Mouse (Mus musculus): ENCODE measurements around the gene Prrx2. TPM values are rescaled to one million over a fixed set of nuclear protein-coding genes. Genes with fewer than 3 reads are reported as not detected.
A peak's percentile ranks its signal among the peaks of the same experiment; 100 is the strongest.

Gene Prrx2
- polyA plus RNA-seq, 1 experiment from 2014 or later, result 2.3 TPM

DNA sequence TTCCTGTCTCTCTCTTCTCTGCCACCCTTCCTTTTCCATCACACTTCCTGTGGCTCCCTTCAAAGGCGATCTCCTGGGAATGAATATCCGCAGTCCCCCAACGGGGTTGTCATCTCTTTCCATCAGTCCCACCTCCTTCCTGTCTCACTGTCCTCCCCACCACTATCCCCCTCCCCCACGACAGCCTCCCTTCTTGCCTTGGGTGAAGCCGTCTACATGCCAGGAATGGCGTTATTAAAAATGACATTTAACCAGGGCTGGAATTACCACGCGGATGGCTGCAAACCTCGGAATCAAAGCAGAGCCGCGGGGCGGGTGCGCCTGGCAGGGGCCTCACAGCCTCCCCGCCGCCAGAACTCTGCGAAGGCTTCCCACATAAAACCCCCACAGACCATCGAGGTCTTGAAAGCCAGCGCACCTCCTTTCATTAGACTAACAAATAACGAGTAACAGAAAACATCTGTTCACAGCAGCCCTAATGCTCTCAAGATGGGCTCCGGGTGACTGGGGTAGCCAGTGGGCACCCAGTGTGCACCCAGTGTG, 18.1 kb downstream of the Prrx2 start:
- no peak for ATAC-seq

DNA sequence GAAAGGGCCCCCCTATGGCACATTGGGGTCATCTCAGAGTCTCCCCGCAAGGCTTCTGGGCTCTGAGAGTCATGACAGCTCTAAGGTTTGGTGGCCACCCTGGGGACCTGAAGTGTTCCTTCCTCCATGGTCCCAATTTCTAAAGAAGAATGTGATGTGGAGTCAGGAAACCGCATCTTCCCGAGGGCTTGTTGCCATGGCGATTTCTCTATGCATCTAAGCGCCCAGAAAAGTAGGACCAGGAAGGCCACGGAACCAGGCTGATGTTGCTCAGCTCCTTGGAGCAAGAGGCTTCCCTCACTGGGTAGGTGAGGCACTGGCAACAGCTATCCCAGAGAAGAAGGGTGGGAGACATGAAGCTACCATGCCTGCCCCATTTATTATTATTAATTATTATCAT, 22.3 kb downstream of the Prrx2 start:
- no peak for ATAC-seq
- Histone ChIP-seq H3K9me3 (ENCODE audit: control insufficient read depth, low read length) (no peaks in the 10 kb centered on the region), H3K27ac (ENCODE audit: low read depth, low read length) (no peak overlapping the region), H3K4me1 (ENCODE audit: control insufficient read depth, insufficient read depth, low read depth, low read length) (peaks cover 7% of the 10 kb centered on the region), H3K4me3 (ENCODE audit: low read length) (no peak overlapping the region), H3K36me3 (ENCODE audit: control insufficient read depth, insufficient read depth, low read length) (no peaks in the 10 kb centered on the region), H3K4me2 (ENCODE audit: low read length) (no peak overlapping the region), H3K9ac (ENCODE audit: low read depth, low read length) (no peak overlapping the region), H3K27me3 (replicated peaks; ENCODE audit: control insufficient read depth, insufficient read depth, low read length) (no peaks in the 10 kb centered on the region)
- 52% methylated on average over 6 of the region's 6 CpGs for WGBS

More for the DNA sequence above, 18.1 kb downstream of the Prrx2 start:
- H3K9ac ChIP-seq (ENCODE audit: low read depth, low read length), result 0 out of 2 replicates have a peak overlapping the region, but pooled peaks have one; percentile 15
- 32% methylated on average over 20 of the region's 20 CpGs for WGBS
- peaks cover 7% of the 10 kb centered on the region for H3K4me1 ChIP-seq (ENCODE audit: control insufficient read depth, insufficient read depth, low read depth, low read length)
- no peak overlapping the region for H3K4me2 ChIP-seq (ENCODE audit: low read length)
- H3K27me3 ChIP-seq (replicated peaks; ENCODE audit: control insufficient read depth, insufficient read depth, low read length), result no peaks in the 10 kb centered on the region
- H3K9me3 ChIP-seq (ENCODE audit: control insufficient read depth, low read length), result no peaks in the 10 kb centered on the region
- H3K36me3 ChIP-seq (ENCODE audit: control insufficient read depth, insufficient read depth, low read length), result no peaks in the 10 kb centered on the region
- no peak overlapping the region for H3K4me3 ChIP-seq (ENCODE audit: low read length)
- H3K27ac ChIP-seq (ENCODE audit: low read depth, low read length), result no peak overlapping the region

DNA sequence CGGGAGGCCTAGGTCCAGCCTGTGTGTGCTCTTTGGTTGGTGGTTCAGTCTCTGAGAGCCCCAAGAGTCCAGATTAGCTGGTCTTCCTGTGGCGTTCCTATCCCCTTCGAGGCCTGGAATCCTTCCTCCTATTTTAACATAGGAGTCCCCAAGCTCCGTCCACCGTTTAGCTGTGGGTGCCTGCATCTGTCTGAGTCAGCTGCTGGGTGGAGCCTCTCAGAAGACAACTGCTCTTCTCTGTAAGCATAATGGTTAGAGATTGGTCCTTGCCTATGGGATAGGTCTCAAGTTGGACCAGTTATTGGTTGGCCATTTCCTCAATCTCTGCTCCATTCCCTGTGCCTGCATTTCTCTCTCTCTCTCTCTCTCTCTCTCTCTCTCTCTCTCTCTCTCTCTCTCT, 25.0 kb downstream of the Prrx2 start:
- 80% methylated on average over 5 of the region's 5 CpGs for WGBS
- Histone ChIP-seq H3K9ac (ENCODE audit: low read depth, low read length) (no peak overlapping the region), H3K27me3 (replicated peaks; ENCODE audit: control insufficient read depth, insufficient read depth, low read length) (peaks cover 8% of the 10 kb centered on the region; the same call in 1 of the 2 replicates), H3K9me3 (ENCODE audit: control insufficient read depth, low read length) (no peaks in the 10 kb centered on the region), H3K27ac (ENCODE audit: low read depth, low read length) (no peak overlapping the region), H3K4me3 (ENCODE audit: low read length) (no peak overlapping the region), H3K4me2 (ENCODE audit: low read length) (no peak overlapping the region), H3K4me1 (ENCODE audit: control insufficient read depth, insufficient read depth, low read depth, low read length) (no peaks in the 10 kb centered on the region), H3K36me3 (ENCODE audit: control insufficient read depth, insufficient read depth, low read length) (no peaks in the 10 kb centered on the region)
- no peak for ATAC-seq

DNA sequence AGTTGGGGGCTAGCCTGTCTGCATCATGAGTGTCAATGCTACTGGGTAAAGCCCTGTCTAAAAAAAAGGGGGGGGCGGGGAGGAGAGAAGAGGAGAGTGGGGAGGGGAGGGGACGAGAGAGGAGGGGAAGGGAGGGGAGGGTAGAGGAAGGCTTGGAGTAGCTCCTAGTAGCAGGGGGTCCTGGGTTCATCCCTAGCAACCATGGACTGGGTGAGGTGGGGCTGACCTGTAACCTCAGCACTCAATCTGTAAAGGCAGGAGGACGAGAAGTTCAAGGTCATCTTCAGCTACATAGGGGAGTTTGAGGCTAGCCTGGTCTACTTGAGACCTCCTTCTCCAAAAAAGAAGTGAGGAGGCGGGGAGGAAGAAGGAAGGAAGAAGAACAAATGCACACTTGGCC, 27.3 kb downstream of the Prrx2 start:
- Histone ChIP-seq H3K27ac (ENCODE audit: low read depth, low read length) (no peak overlapping the region), H3K36me3 (ENCODE audit: control insufficient read depth, insufficient read depth, low read length) (no peaks in the 10 kb centered on the region), H3K9ac (ENCODE audit: low read depth, low read length) (no peak overlapping the region), H3K9me3 (ENCODE audit: control insufficient read depth, low read length) (no peaks in the 10 kb centered on the region), H3K27me3 (replicated peaks; ENCODE audit: control insufficient read depth, insufficient read depth, low read length) (peaks cover 8% of the 10 kb centered on the region; the same call in 1 of the 2 replicates), H3K4me3 (ENCODE audit: low read length) (no peak overlapping the region), H3K4me2 (ENCODE audit: low read length) (no peak overlapping the region), H3K4me1 (ENCODE audit: control insufficient read depth, insufficient read depth, low read depth, low read length) (peaks cover 2% of the 10 kb centered on the region)
- 58% methylated on average over 4 of the region's 4 CpGs for WGBS
- ATAC-seq, result no peak

DNA sequence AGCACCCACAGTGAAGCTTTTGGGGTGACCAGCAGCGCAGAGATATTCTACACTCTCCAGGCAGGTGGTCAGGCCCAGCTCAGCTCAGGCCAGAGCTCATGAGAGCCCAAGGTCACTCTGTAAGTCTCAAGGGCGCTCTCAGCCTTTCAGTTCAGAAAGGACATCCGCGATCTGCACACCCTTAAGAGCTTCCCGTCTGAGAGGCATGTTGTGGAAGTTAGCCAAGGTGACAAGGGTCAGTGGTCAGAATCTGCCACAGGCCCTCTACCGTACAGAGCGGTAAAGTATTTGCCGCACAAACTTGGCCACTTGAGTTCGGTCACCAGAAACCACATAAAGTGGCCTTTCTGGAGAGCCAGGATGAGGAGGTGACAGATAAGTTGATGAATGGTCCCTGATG, 28.8 kb downstream of the Prrx2 start:
- Histone ChIP-seq H3K27ac (ENCODE audit: low read depth, low read length) (no peak overlapping the region), H3K9me3 (ENCODE audit: control insufficient read depth, low read length) (no peaks in the 10 kb centered on the region), H3K4me2 (ENCODE audit: low read length) (no peak overlapping the region), H3K27me3 (replicated peaks; ENCODE audit: control insufficient read depth, insufficient read depth, low read length) (peaks cover 8% of the 10 kb centered on the region; the same call in 1 of the 2 replicates), H3K36me3 (ENCODE audit: control insufficient read depth, insufficient read depth, low read length) (no peaks in the 10 kb centered on the region), H3K4me1 (ENCODE audit: control insufficient read depth, insufficient read depth, low read depth, low read length) (peaks cover 2% of the 10 kb centered on the region), H3K4me3 (ENCODE audit: low read length) (no peak overlapping the region), H3K9ac (ENCODE audit: low read depth, low read length) (no peak overlapping the region)
- WGBS, result 81% methylated on average over 9 of the region's 9 CpGs
- no peak for ATAC-seq

DNA sequence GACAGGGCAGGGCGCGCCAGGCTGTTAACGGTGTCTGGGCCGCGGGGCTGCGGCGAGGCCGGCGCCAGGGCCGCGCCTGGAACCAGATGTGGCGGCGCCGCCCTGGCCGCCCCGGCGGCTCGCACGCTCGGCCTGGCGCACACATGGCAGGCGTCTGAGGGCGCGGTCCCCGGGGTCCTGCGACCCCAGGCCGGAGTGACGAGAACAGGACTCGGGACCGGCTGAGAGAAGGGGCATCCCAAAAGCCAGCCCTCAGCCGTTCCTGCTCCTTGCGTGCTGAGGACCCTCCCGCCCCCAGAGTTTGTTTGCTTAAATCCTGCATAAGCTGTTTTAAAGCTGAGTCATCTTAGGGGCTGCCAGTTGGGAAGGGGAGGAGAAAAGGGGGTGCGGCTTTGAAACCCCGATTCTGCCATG, 30.2 kb downstream of the Prrx2 start:
- Histone ChIP-seq H3K4me1 (ENCODE audit: control insufficient read depth, insufficient read depth, low read depth, low read length) (peaks cover 2% of the 10 kb centered on the region), H3K4me3 (ENCODE audit: low read length) (peak overlapping the region; percentile 31), H3K36me3 (ENCODE audit: control insufficient read depth, insufficient read depth, low read length) (no peaks in the 10 kb centered on the region), H3K4me2 (ENCODE audit: low read length) (peak overlapping the region; percentile 57), H3K27ac (ENCODE audit: low read depth, low read length) (no peak overlapping the region), H3K27me3 (replicated peaks; ENCODE audit: control insufficient read depth, insufficient read depth, low read length) (peaks cover 8% of the 10 kb centered on the region; the same call in 1 of the 2 replicates), H3K9ac (ENCODE audit: low read depth, low read length) (peak overlapping the region; percentile 57), H3K9me3 (ENCODE audit: control insufficient read depth, low read length) (no peaks in the 10 kb centered on the region)
- no peak for ATAC-seq
- 3% methylated on average over 35 of the region's 35 CpGs for WGBS

DNA sequence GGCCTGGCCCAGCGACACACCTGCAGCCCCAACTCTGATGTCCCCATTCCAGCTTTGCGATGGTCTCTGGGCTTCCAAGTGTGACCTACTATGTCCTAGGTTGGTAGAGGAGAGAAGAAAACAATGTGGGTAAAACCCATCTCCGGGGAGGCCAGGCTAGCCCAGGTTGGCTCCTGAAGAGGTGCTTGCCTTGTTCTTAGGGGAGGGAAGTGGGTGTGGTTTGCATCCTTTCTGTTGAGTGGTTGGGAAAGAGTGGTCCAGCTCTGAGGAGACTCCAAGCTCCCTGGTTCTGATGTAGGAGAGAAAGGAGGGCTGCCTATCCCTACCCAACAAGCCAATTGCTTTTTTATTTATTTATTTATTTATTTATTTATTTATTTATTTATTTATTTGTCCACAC, 30.7 kb downstream of the Prrx2 start:
- H3K4me1 ChIP-seq (ENCODE audit: control insufficient read depth, insufficient read depth, low read depth, low read length), result peaks cover 2% of the 10 kb centered on the region
- 55% methylated on average over 3 of the region's 3 CpGs for WGBS
- H3K27me3 ChIP-seq (replicated peaks; ENCODE audit: control insufficient read depth, insufficient read depth, low read length), result peaks cover 8% of the 10 kb centered on the region; the same call in 1 of the 2 replicates
- H3K9ac ChIP-seq (ENCODE audit: low read depth, low read length), result no peak overlapping the region
- H3K4me3 ChIP-seq (ENCODE audit: low read length), result no peak overlapping the region
- H3K9me3 ChIP-seq (ENCODE audit: control insufficient read depth, low read length), result no peaks in the 10 kb centered on the region
- no peak overlapping the region for H3K4me2 ChIP-seq (ENCODE audit: low read length)
- no peak overlapping the region for H3K27ac ChIP-seq (ENCODE audit: low read depth, low read length)
- H3K36me3 ChIP-seq (ENCODE audit: control insufficient read depth, insufficient read depth, low read length), result no peaks in the 10 kb centered on the region
- no peak for ATAC-seq

DNA sequence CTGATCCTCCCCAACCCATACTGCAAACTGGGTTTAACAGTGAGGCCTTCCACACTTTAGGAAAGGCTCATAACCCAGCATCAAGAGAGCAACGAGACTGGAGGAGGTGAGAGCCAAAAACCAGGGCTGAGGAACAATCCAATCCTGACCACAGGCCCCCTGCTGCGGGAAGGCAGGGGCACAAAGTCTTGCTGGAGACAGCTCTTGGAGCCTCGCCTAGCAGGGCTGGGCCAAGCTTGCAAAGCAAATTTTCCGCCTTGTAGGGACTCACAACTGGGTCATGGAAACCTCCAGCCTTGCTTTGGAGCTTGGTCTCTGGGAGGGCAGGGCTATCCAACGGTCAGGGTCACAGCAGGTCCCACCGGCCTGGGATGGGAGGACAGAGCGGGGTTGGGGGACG, 36.1 kb downstream of the Prrx2 start:
- no peaks in the 10 kb centered on the region for H3K36me3 ChIP-seq (ENCODE audit: control insufficient read depth, insufficient read depth, low read length)
- no peak overlapping the region for H3K4me3 ChIP-seq (ENCODE audit: low read length)
- no peak overlapping the region for H3K9ac ChIP-seq (ENCODE audit: low read depth, low read length)
- ATAC-seq, result no peak
- H3K4me1 ChIP-seq (ENCODE audit: control insufficient read depth, insufficient read depth, low read depth, low read length), result peaks cover 2% of the 10 kb centered on the region; the same call in 1 of the 2 replicates
- H3K27me3 ChIP-seq (replicated peaks; ENCODE audit: control insufficient read depth, insufficient read depth, low read length), result no peaks in the 10 kb centered on the region
- H3K4me2 ChIP-seq (ENCODE audit: low read length), result no peak overlapping the region
- WGBS, result 63% methylated on average over 8 of the region's 8 CpGs
- no peaks in the 10 kb centered on the region for H3K9me3 ChIP-seq (ENCODE audit: control insufficient read depth, low read length)
- no peak overlapping the region for H3K27ac ChIP-seq (ENCODE audit: low read depth, low read length)

DNA sequence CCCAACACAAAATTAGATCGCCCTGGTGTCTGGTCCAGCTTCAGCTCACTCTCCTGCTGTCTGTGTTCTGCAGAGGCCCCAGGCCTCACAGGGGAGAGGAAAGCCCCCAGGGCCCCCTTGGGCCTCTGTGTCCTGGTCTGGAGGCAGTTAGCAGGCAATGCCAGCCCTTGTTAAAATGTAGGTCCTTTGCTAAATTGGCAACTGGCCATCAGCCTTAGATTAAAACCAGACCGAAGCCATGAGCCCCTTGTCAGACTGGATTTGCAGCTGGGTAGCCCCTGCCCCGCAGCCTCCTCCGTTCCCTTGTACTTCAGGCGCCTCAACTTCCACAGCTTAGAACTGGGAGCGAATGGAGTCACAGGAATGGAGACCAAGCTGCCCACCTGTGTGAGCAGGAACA, 37.9 kb downstream of the Prrx2 start:
- Histone ChIP-seq H3K4me3 (ENCODE audit: low read length) (no peak overlapping the region), H3K9ac (ENCODE audit: low read depth, low read length) (no peak overlapping the region), H3K4me2 (ENCODE audit: low read length) (no peak overlapping the region), H3K36me3 (ENCODE audit: control insufficient read depth, insufficient read depth, low read length) (no peaks in the 10 kb centered on the region), H3K4me1 (ENCODE audit: control insufficient read depth, insufficient read depth, low read depth, low read length) (peaks cover 2% of the 10 kb centered on the region; the same call in 1 of the 2 replicates), H3K27me3 (replicated peaks; ENCODE audit: control insufficient read depth, insufficient read depth, low read length) (no peaks in the 10 kb centered on the region), H3K27ac (ENCODE audit: low read depth, low read length) (no peak overlapping the region), H3K9me3 (ENCODE audit: control insufficient read depth, low read length) (no peaks in the 10 kb centered on the region)
- 79% methylated on average over 6 of the region's 6 CpGs for WGBS
- ATAC-seq, result no peak
